Mouse (Mus musculus): ENCODE measurements around the gene Cacna1e. TPM values are rescaled to one million over a fixed set of nuclear protein-coding genes. Genes with fewer than 3 reads are reported as not detected.

Cacna1e gene
- polyA plus RNA-seq, 1 experiment from 2014 or later = 0.19 TPM

- no peaks in the 10 kb centered on the region for H3K36me3 ChIP-seq (ENCODE audit: insufficient read depth, low read length)
- H3K9ac ChIP-seq (replicated peaks; ENCODE audit: low read depth) = no peak overlapping the region
- H3K9me3 ChIP-seq (ENCODE audit: low read length) = no peaks in the 10 kb centered on the region
- DNase-seq (ENCODE audit: low spot score) = no peak
- H3K4me1 ChIP-seq (ENCODE audit: insufficient read depth, low read depth, low read length) = no peaks in the 10 kb centered on the region
- TF ChIP-seq EP300 (IDR thresholded peaks at IDR 0.05) = no peak
- TF ChIP-seq CTCF (IDR thresholded peaks at IDR 0.05) = no peak
- H3K4me2 ChIP-seq (replicated peaks; ENCODE audit: low read depth, low read length) = no peak overlapping the region
- no peak overlapping the region for H3K27ac ChIP-seq (ENCODE audit: low read length)
- 52% methylated on average over 7 of the region's 7 CpGs for WGBS
- no peak for ATAC-seq
- H3K27me3 ChIP-seq (replicated peaks; ENCODE audit: insufficient read depth, low read length) = no peaks in the 10 kb centered on the region
- no peak overlapping the region for H3K4me3 ChIP-seq (ENCODE audit: low read depth, low read length)
These were observed 266.4 kb downstream of the Cacna1e start for GRCm38 (mm10) chr1:154617743-154618455.

- H3K36me3 ChIP-seq (ENCODE audit: insufficient read depth, low read length) = no peaks in the 10 kb centered on the region
- no peak overlapping the region for H3K27ac ChIP-seq (ENCODE audit: low read length)
- DNase-seq (ENCODE audit: low spot score) (no peak), ATAC-seq (no peak)
- TF ChIP-seq EP300 (IDR thresholded peaks at IDR 0.05) (no peak), CTCF (IDR thresholded peaks at IDR 0.05) (no peak)
- H3K4me2 ChIP-seq (replicated peaks; ENCODE audit: low read depth, low read length) = no peak overlapping the region
- H3K9ac ChIP-seq (replicated peaks; ENCODE audit: low read depth) = no peak overlapping the region
- H3K4me1 ChIP-seq (ENCODE audit: insufficient read depth, low read depth, low read length) = no peaks in the 10 kb centered on the region
- H3K9me3 ChIP-seq (ENCODE audit: low read length) = no peaks in the 10 kb centered on the region
- 64% methylated on average over 7 of the region's 7 CpGs for WGBS
- H3K27me3 ChIP-seq (replicated peaks; ENCODE audit: insufficient read depth, low read length) = no peaks in the 10 kb centered on the region
- H3K4me3 ChIP-seq (ENCODE audit: low read depth, low read length) = no peak overlapping the region
These were observed 268.5 kb downstream of the Cacna1e start for GRCm38 (mm10) chr1:154615759-154616158.

GRCm38 (mm10) chr1:154608516-154608915, 275.8 kb downstream of the Cacna1e start:
- no peak for DNase-seq (ENCODE audit: low spot score)
- no peak overlapping the region for H3K4me3 ChIP-seq (ENCODE audit: low read depth, low read length)
- no peaks in the 10 kb centered on the region for H3K36me3 ChIP-seq (ENCODE audit: insufficient read depth, low read length)
- ATAC-seq = no peak
- no peak overlapping the region for H3K9ac ChIP-seq (replicated peaks; ENCODE audit: low read depth)
- H3K4me2 ChIP-seq (replicated peaks; ENCODE audit: low read depth, low read length) = no peak overlapping the region
- no peaks in the 10 kb centered on the region for H3K27me3 ChIP-seq (replicated peaks; ENCODE audit: insufficient read depth, low read length)
- no peaks in the 10 kb centered on the region for H3K4me1 ChIP-seq (ENCODE audit: insufficient read depth, low read depth, low read length)
- no peaks in the 10 kb centered on the region for H3K9me3 ChIP-seq (ENCODE audit: low read length)
- WGBS = 55% methylated on average over 4 of the region's 4 CpGs
- no peak overlapping the region for H3K27ac ChIP-seq (ENCODE audit: low read length)
- TF ChIP-seq EP300 (IDR thresholded peaks at IDR 0.05) (no peak), CTCF (IDR thresholded peaks at IDR 0.05) (no peak)

GRCm38 (mm10) chr1:154607406-154607805, 276.9 kb downstream of the Cacna1e start:
- ATAC-seq = no peak
- no peak for DNase-seq (ENCODE audit: low spot score)
- TF ChIP-seq CTCF (IDR thresholded peaks at IDR 0.05) = no peak
- TF ChIP-seq EP300 (IDR thresholded peaks at IDR 0.05) = no peak
- Histone ChIP-seq H3K4me2 (replicated peaks; ENCODE audit: low read depth, low read length) (no peak overlapping the region), H3K27ac (ENCODE audit: low read length) (no peak overlapping the region), H3K9ac (replicated peaks; ENCODE audit: low read depth) (no peak overlapping the region), H3K9me3 (ENCODE audit: low read length) (no peaks in the 10 kb centered on the region), H3K4me1 (ENCODE audit: insufficient read depth, low read depth, low read length) (no peaks in the 10 kb centered on the region), H3K4me3 (ENCODE audit: low read depth, low read length) (no peak overlapping the region), H3K36me3 (ENCODE audit: insufficient read depth, low read length) (no peaks in the 10 kb centered on the region), H3K27me3 (replicated peaks; ENCODE audit: insufficient read depth, low read length) (no peaks in the 10 kb centered on the region)
- 53% methylated on average over 3 of the region's 3 CpGs for WGBS

GRCm38 (mm10) chr1:154605601-154606000, 278.7 kb downstream of the Cacna1e start:
- H3K27ac ChIP-seq (ENCODE audit: low read length) = no peak overlapping the region
- H3K9ac ChIP-seq (replicated peaks; ENCODE audit: low read depth) = no peak overlapping the region
- no peaks in the 10 kb centered on the region for H3K27me3 ChIP-seq (replicated peaks; ENCODE audit: insufficient read depth, low read length)
- H3K4me3 ChIP-seq (ENCODE audit: low read depth, low read length) = no peak overlapping the region
- no peak for TF ChIP-seq EP300 (IDR thresholded peaks at IDR 0.05)
- TF ChIP-seq CTCF (IDR thresholded peaks at IDR 0.05) = no peak
- ATAC-seq (no peak), DNase-seq (ENCODE audit: low spot score) (no peak)
- H3K9me3 ChIP-seq (ENCODE audit: low read length) = no peaks in the 10 kb centered on the region
- no peaks in the 10 kb centered on the region for H3K36me3 ChIP-seq (ENCODE audit: insufficient read depth, low read length)
- H3K4me2 ChIP-seq (replicated peaks; ENCODE audit: low read depth, low read length) = no peak overlapping the region
- 80% methylated on average over 2 of the region's 2 CpGs for WGBS
- H3K4me1 ChIP-seq (ENCODE audit: insufficient read depth, low read depth, low read length) = no peaks in the 10 kb centered on the region

- no peaks in the 10 kb centered on the region for H3K27me3 ChIP-seq (replicated peaks; ENCODE audit: insufficient read depth, low read length)
- H3K27ac ChIP-seq (ENCODE audit: low read length) = no peak overlapping the region
- H3K4me3 ChIP-seq (ENCODE audit: low read depth, low read length) = no peak overlapping the region
- H3K4me1 ChIP-seq (ENCODE audit: insufficient read depth, low read depth, low read length) = no peaks in the 10 kb centered on the region
- no peak overlapping the region for H3K9ac ChIP-seq (replicated peaks; ENCODE audit: low read depth)
- ATAC-seq = no peak
- no peaks in the 10 kb centered on the region for H3K9me3 ChIP-seq (ENCODE audit: low read length)
- TF ChIP-seq CTCF (IDR thresholded peaks at IDR 0.05) (no peak), EP300 (IDR thresholded peaks at IDR 0.05) (no peak)
- H3K4me2 ChIP-seq (replicated peaks; ENCODE audit: low read depth, low read length) = no peak overlapping the region
- H3K36me3 ChIP-seq (ENCODE audit: insufficient read depth, low read length) = no peaks in the 10 kb centered on the region
- no peak for DNase-seq (ENCODE audit: low spot score)
These were observed 280.5 kb downstream of the Cacna1e start for GRCm38 (mm10) chr1:154603781-154604180.

All from lung, postnatal 0 days (tissue).